Mouse (Mus musculus) thymus, postnatal 25 days (tissue): ENCODE data around the gene Tmem161a.
"Not testable (repeated sequence)": the region's sequence is repeated elsewhere in the genome, so short reads cannot be mapped to it uniquely, and the experiment has no call there.

Experiments used
- DNase-seq: peaks from one replicate; pipeline ENCODE4 v3.0.0; 2022

Tmem161a gene

GRCm38 (mm10) chr8:70212112-70213055 lies 40.2 kb downstream of the Tmem161a start, which contains the start of gene Slc25a42:
Gene Slc25a42, minus strand, starts transcription at chr8:70212305.
- DNase-seq = peak; percentile 95

GRCm38 (mm10) chr8:70214411-70214810 lies 42.3 kb downstream of the Tmem161a start:
- DNase-seq = no peak

- DNase-seq = no peak
These were observed 42.9 kb downstream of the Tmem161a start for GRCm38 (mm10) chr8:70215092-70215491.

GRCm38 (mm10) chr8:70216161-70216560 lies 44.0 kb downstream of the Tmem161a start:
- not testable (repeated sequence) for DNase-seq

- no peak for DNase-seq
These were observed 44.4 kb downstream of the Tmem161a start for GRCm38 (mm10) chr8:70216566-70216965.

- no peak for DNase-seq
These were observed 45.3 kb downstream of the Tmem161a start for GRCm38 (mm10) chr8:70217441-70217840.

GRCm38 (mm10) chr8:70219107-70219684 lies 47.0 kb downstream of the Tmem161a start:
- DNase-seq = no peak

- no peak for DNase-seq
These were observed 48.2 kb downstream of the Tmem161a start for GRCm38 (mm10) chr8:70220236-70220840.

- DNase-seq = no peak
These were observed 48.8 kb downstream of the Tmem161a start for GRCm38 (mm10) chr8:70220911-70221310.

GRCm38 (mm10) chr8:70222041-70222440 lies 49.9 kb downstream of the Tmem161a start:
- DNase-seq = no peak

GRCm38 (mm10) chr8:70223341-70223740 lies 51.2 kb downstream of the Tmem161a start:
- DNase-seq = peak; percentile 27

GRCm38 (mm10) chr8:70227997-70228396 lies 55.8 kb downstream of the Tmem161a start:
- no peak for DNase-seq

- DNase-seq = no peak
These were observed 58.7 kb downstream of the Tmem161a start for GRCm38 (mm10) chr8:70230837-70231236.
